Mouse (Mus musculus) kidney, embryonic 14.5 days (tissue): ENCODE data around the gene Eddm3b. TPM values are rescaled to one million over a fixed set of nuclear protein-coding genes. Genes with fewer than 3 reads are reported as not detected.

Experiments used
- ATAC-seq: fragments of 200-750 bp; cut with Nextera tagmentation; 2 replicates; pipeline ENCODE4 v1.8.0; 2017; ENCODE audit warnings: moderate number of reproducible peaks, mild to moderate bottlenecking, moderate TSS enrichment, moderate library complexity; ENCODE audit not compliant: low FRiP score, low TSS enrichment
- H3K27ac ChIP-seq: fragments of 300-500 bp; sonication (generic); 2 replicates; pipeline ENCODE4 v1.5.1; 2014; ENCODE audit warnings: low read depth, mild to moderate bottlenecking, low read length, moderate library complexity, mixed read lengths
- H3K27me3 ChIP-seq: fragments of 300-500 bp; sonication (generic); 2 replicates; pipeline ENCODE4 v1.6.1; 2014; ENCODE audit warnings: mild to moderate bottlenecking, low read length; ENCODE audit not compliant: control insufficient read depth, insufficient read depth
- H3K36me3 ChIP-seq: fragments of 300-500 bp; sonication (generic); 2 replicates; pipeline ENCODE4 v1.6.1; 2014; ENCODE audit warnings: low read length, mixed read lengths; ENCODE audit not compliant: control insufficient read depth, insufficient read depth
- H3K4me1 ChIP-seq: fragments of 300-500 bp; sonication (generic); 2 replicates; pipeline ENCODE4 v1.6.1; 2014; ENCODE audit warnings: low read length, mixed read lengths; ENCODE audit not compliant: control insufficient read depth, insufficient read depth
- H3K4me2 ChIP-seq: fragments of 300-500 bp; sonication (generic); replicated peaks from 2 replicates; pipeline ENCODE4 v1.6.1; 2014; ENCODE audit warnings: low read depth, mild to moderate bottlenecking, low read length
- H3K4me3 ChIP-seq: fragments of 300-500 bp; sonication (generic); 2 replicates; pipeline ENCODE4 v1.5.1; 2014; ENCODE audit warnings: mild to moderate bottlenecking, low read length
- H3K9ac ChIP-seq: fragments of 300-500 bp; sonication (generic); 2 replicates; pipeline ENCODE4 v1.6.1; 2014; ENCODE audit warnings: low read depth, mild to moderate bottlenecking, low read length, moderate library complexity
- H3K9me3 ChIP-seq: fragments of 300-500 bp; sonication (generic); 2 replicates; pipeline ENCODE4 v1.6.1; 2016; ENCODE audit warnings: low read length; ENCODE audit not compliant: control insufficient read depth
- WGBS: fragments of 180-500 bp; shearing (Covaris S2); extraction: QIAGEN DNeasy Blood & Tissue Kit; methylation state at CpG from one replicate; pipeline ENCODE4 v1.1.7; 2014; 5-methylcytosine and 5-hydroxymethylcytosine counted together
- polyA plus RNA-seq: library from polyadenylated mRNA; unstranded; fragments of >200 nt; fragmentation: Nextera tagmentation; extraction: Ambion mirVana; gene quantifications from 2 replicates; pipeline ENCODE4 v1.2.1, GENCODE M21; 2014

The Eddm3b gene
- polyA plus RNA-seq, 1 experiment from 2014 or later = 2.1 TPM

GRCm38 (mm10) chr14:51129624-51129975 lies 15.4 kb downstream of the Eddm3b start:
- Histone ChIP-seq H3K4me2 (no peak overlapping the region), H3K4me3 (no peak overlapping the region), H3K9me3 (no peaks in the 10 kb centered on the region), H3K4me1 (no peaks in the 10 kb centered on the region), H3K27me3 (no peaks in the 10 kb centered on the region), H3K9ac (no peak overlapping the region), H3K27ac (no peak overlapping the region), H3K36me3 (no peaks in the 10 kb centered on the region)
- WGBS = 76% methylated on average over 4 of the region's 4 CpGs
- no peak for ATAC-seq

- no peak overlapping the region for H3K4me2 ChIP-seq
- H3K4me1 ChIP-seq = no peaks in the 10 kb centered on the region
- no peaks in the 10 kb centered on the region for H3K27me3 ChIP-seq
- ATAC-seq = no peak
- no peak overlapping the region for H3K9ac ChIP-seq
- no peak overlapping the region for H3K4me3 ChIP-seq
- H3K36me3 ChIP-seq = no peaks in the 10 kb centered on the region
- 91% methylated on average over 9 of the region's 9 CpGs for WGBS
- H3K27ac ChIP-seq = no peak overlapping the region
- no peaks in the 10 kb centered on the region for H3K9me3 ChIP-seq
Measured at GRCm38 (mm10) chr14:51130315-51130940, 16.2 kb downstream of the Eddm3b start.

- Histone ChIP-seq H3K4me2 (no peak overlapping the region), H3K9me3 (no peaks in the 10 kb centered on the region), H3K27me3 (no peaks in the 10 kb centered on the region), H3K36me3 (no peaks in the 10 kb centered on the region), H3K9ac (no peak overlapping the region), H3K27ac (no peak overlapping the region), H3K4me1 (no peaks in the 10 kb centered on the region), H3K4me3 (no peak overlapping the region)
- WGBS = 76% methylated on average over 7 of the region's 7 CpGs
- ATAC-seq = no peak
Measured at GRCm38 (mm10) chr14:51131086-51131815, 17.0 kb downstream of the Eddm3b start.

GRCm38 (mm10) chr14:51132372-51132771 lies 18.1 kb downstream of the Eddm3b start:
- Histone ChIP-seq H3K4me1 (no peaks in the 10 kb centered on the region), H3K4me3 (no peak overlapping the region), H3K9ac (no peak overlapping the region), H3K27me3 (no peaks in the 10 kb centered on the region), H3K36me3 (no peaks in the 10 kb centered on the region), H3K27ac (no peak overlapping the region), H3K9me3 (no peaks in the 10 kb centered on the region), H3K4me2 (no peak overlapping the region)
- ATAC-seq = no peak
- 92% methylated on average over 4 of the region's 4 CpGs for WGBS

GRCm38 (mm10) chr14:51140342-51140741 lies 26.1 kb downstream of the Eddm3b start:
- H3K36me3 ChIP-seq = no peaks in the 10 kb centered on the region
- 67% methylated on average over 2 of the region's 2 CpGs for WGBS
- H3K4me3 ChIP-seq = no peak overlapping the region
- H3K9me3 ChIP-seq = no peaks in the 10 kb centered on the region
- no peak for ATAC-seq
- H3K4me2 ChIP-seq = no peak overlapping the region
- H3K27me3 ChIP-seq = no peaks in the 10 kb centered on the region
- no peak overlapping the region for H3K9ac ChIP-seq
- no peaks in the 10 kb centered on the region for H3K4me1 ChIP-seq
- no peak overlapping the region for H3K27ac ChIP-seq

GRCm38 (mm10) chr14:51142119-51142518 lies 27.9 kb downstream of the Eddm3b start:
- ATAC-seq = no peak
- Histone ChIP-seq H3K9ac (no peak overlapping the region), H3K9me3 (no peaks in the 10 kb centered on the region), H3K4me3 (no peak overlapping the region), H3K36me3 (no peaks in the 10 kb centered on the region), H3K27me3 (no peaks in the 10 kb centered on the region), H3K4me2 (no peak overlapping the region), H3K27ac (no peak overlapping the region), H3K4me1 (no peaks in the 10 kb centered on the region)
- 82% methylated on average over 4 of the region's 4 CpGs for WGBS

- no peak for ATAC-seq
- Histone ChIP-seq H3K4me3 (no peak overlapping the region), H3K4me2 (no peak overlapping the region), H3K36me3 (no peaks in the 10 kb centered on the region), H3K9ac (no peak overlapping the region), H3K27me3 (no peaks in the 10 kb centered on the region), H3K4me1 (no peaks in the 10 kb centered on the region), H3K9me3 (no peaks in the 10 kb centered on the region), H3K27ac (no peak overlapping the region)
- 87% methylated on average over 3 of the region's 3 CpGs for WGBS
Measured at GRCm38 (mm10) chr14:51142568-51142967, 28.3 kb downstream of the Eddm3b start.

- Histone ChIP-seq H3K9ac (no peak overlapping the region), H3K36me3 (no peaks in the 10 kb centered on the region), H3K9me3 (no peaks in the 10 kb centered on the region), H3K4me2 (no peak overlapping the region), H3K27ac (no peak overlapping the region), H3K4me3 (no peak overlapping the region), H3K27me3 (no peaks in the 10 kb centered on the region), H3K4me1 (no peaks in the 10 kb centered on the region)
- 80% methylated on average over 4 of the region's 4 CpGs for WGBS
- ATAC-seq = no peak
Measured at GRCm38 (mm10) chr14:51143287-51143686, 29.1 kb downstream of the Eddm3b start.

- ATAC-seq = no peak
- H3K4me3 ChIP-seq = no peak overlapping the region
- 66% methylated on average over 2 of the region's 2 CpGs for WGBS
- H3K27me3 ChIP-seq = no peaks in the 10 kb centered on the region
- no peak overlapping the region for H3K27ac ChIP-seq
- no peaks in the 10 kb centered on the region for H3K9me3 ChIP-seq
- H3K4me2 ChIP-seq = no peak overlapping the region
- H3K4me1 ChIP-seq = no peaks in the 10 kb centered on the region
- no peaks in the 10 kb centered on the region for H3K36me3 ChIP-seq
- no peak overlapping the region for H3K9ac ChIP-seq
Measured at GRCm38 (mm10) chr14:51143937-51144336, 29.7 kb downstream of the Eddm3b start.
